Mouse (Mus musculus) liver, adult 2 months (tissue): ENCODE results near the gene Ccdc9b.

Experiments used
- CTCF ChIP-seq: fragments of 200-500 bp; IDR thresholded peaks from 2 replicates; pipeline ENCODE4 v1.5.1; 2011; ENCODE audit warnings: low read depth, low read length, control low read depth
- POLR2A ChIP-seq: fragments of 200-500 bp; IDR thresholded peaks from 2 replicates; pipeline ENCODE4 v1.6.1; 2011; ENCODE audit warnings: low read length, control low read depth; ENCODE audit not compliant: insufficient read depth; ENCODE audit errors: extremely low read depth

- TF ChIP-seq CTCF, result peak; percentile 45
- no peak for TF ChIP-seq POLR2A
These were observed 1.8 kb upstream of the Ccdc9b start for GRCm38 (mm10) chr2:118764094-118764831.
